Mouse (Mus musculus) embryonic stem cell, embryonic (primary cell): Measurements from ENCODE around the gene Mal.

ENCODE experiments used
- CTCF ChIA-PET, 4 experiments: fragments of 300-600 bp in 2 of 4; fragments of 350-600 bp in 2 of 4; sonication (Branson Sonifier 250); formaldehyde crosslinking; loops; one replicate each; lab custom pipeline; 2022; ENCODE audit warnings: inconsistent platforms in 2 of 4; lab: Charles Lee
- POLR2A ChIA-PET, 4 experiments: fragments of 300-600 bp in 2 of 4; fragments of 350-600 bp in 2 of 4; sonication (Branson Sonifier 250); formaldehyde crosslinking; loops; one replicate each; lab custom pipeline; 2022; ENCODE audit warnings: antibody characterized with exemption in 4 of 4, inconsistent platforms in 1 of 4; lab: Charles Lee

Mal gene

GRCm38 (mm10) chr2:127638973-127639372 is 17.5 kb downstream of the Mal start:
- POLR2A ChIA-PET = no interaction called here
- CTCF ChIA-PET = interaction anchor here in 1 of 4 experiments (0.6 to 1.4 kb wide), 2 partner anchors 45 to 837 kb away, joined by 3 to 5 read pairs; no protein-coding TSS in a partner anchor

- ChIA-PET CTCF (interaction anchor here in 1 of 4 experiments (0.5 kb wide), 1 partner anchor 285 kb away, joined by 4 read pairs; no protein-coding TSS in a partner anchor), POLR2A (interaction anchor here in 1 of 4 experiments (0.8 kb wide), 1 partner anchor 153 kb away, joined by 3 read pairs; the partner anchor contains the start of gene Nphp1)
Measured at GRCm38 (mm10) chr2:127635581-127635980, 20.9 kb downstream of the Mal start.

- CTCF ChIA-PET = interaction anchor here in 2 of 4 experiments (0.6 kb wide), 2 partner anchors 256 to 305 kb away, joined by 3 read pairs; no protein-coding TSS in a partner anchor
- POLR2A ChIA-PET = interaction anchor here in 1 of 4 experiments (1.7 kb wide), 1 partner anchor 28 kb away, joined by 4 read pairs; no protein-coding TSS in a partner anchor
Measured at GRCm38 (mm10) chr2:127632601-127633000, 23.9 kb downstream of the Mal start.

GRCm38 (mm10) chr2:127627990-127628570 is 28.4 kb downstream of the Mal start:
- CTCF ChIA-PET = no interaction called here
- POLR2A ChIA-PET = no interaction called here

- CTCF ChIA-PET = no interaction called here
- POLR2A ChIA-PET = no interaction called here
Measured at GRCm38 (mm10) chr2:127627354-127627753, 29.1 kb downstream of the Mal start.

GRCm38 (mm10) chr2:127625659-127626058 is 30.8 kb downstream of the Mal start:
- ChIA-PET POLR2A (no interaction called here), CTCF (interaction anchor here in 2 of 4 experiments (0.7 to 1.5 kb wide), 2 partner anchors 16 to 58 kb away, joined by 3 read pairs; no protein-coding TSS in a partner anchor)

- POLR2A ChIA-PET = interaction anchor here in 2 of 4 experiments (0.6 to 1.2 kb wide), 2 partner anchors 19 to 40 kb away, joined by 3 read pairs; no protein-coding TSS in a partner anchor
- CTCF ChIA-PET = interaction anchor here in 1 of 4 experiments (1.5 kb wide), 1 partner anchor 15 kb away, joined by 3 read pairs; no protein-coding TSS in a partner anchor
Measured at GRCm38 (mm10) chr2:127624786-127625185, 31.7 kb downstream of the Mal start.

- ChIA-PET CTCF (interaction anchor here in 1 of 4 experiments (2.7 kb wide), 1 partner anchor 62 kb away, joined by 8 read pairs; no protein-coding TSS in a partner anchor), POLR2A (interaction anchor here in 2 of 4 experiments (0.7 to 1.8 kb wide), 8 partner anchors 9 to 178 kb away, joined by 3 to 8 read pairs (median 3); partner anchors contain the start of genes Fahd2a (in 1 of the 2), Mrps5 (in 1 of the 2) and Zfp661 (in 1 of the 2))
Measured at GRCm38 (mm10) chr2:127622065-127622464, 34.4 kb downstream of the Mal start.

- ChIA-PET CTCF (no interaction called here), POLR2A (interaction anchor here in 1 of 4 experiments (3.0 kb wide), 1 partner anchor 13 kb away, joined by 6 read pairs; no protein-coding TSS in a partner anchor)
Measured at GRCm38 (mm10) chr2:127619311-127619710, 37.2 kb downstream of the Mal start.

- ChIA-PET CTCF (no interaction called here), POLR2A (interaction anchor here in 2 of 4 experiments (0.8 to 13.4 kb wide), 4 partner anchors 10 to 179 kb away, joined by 3 to 205 read pairs (median 6); partner anchors contain the start of genes Mal (in 1 of the 2), Mrps5 (in 1 of the 2) and Zfp661 (in 1 of the 2))
Measured at GRCm38 (mm10) chr2:127612288-127612687, 44.2 kb downstream of the Mal start.

GRCm38 (mm10) chr2:127611386-127611785 is 45.1 kb downstream of the Mal start:
- ChIA-PET CTCF (no interaction called here), POLR2A (interaction anchor here in 1 of 4 experiments (2.3 to 13.4 kb wide), 2 partner anchors 11 to 20 kb away, joined by 8 to 205 read pairs; partner anchors contain the start of genes Mrps5 and Zfp661)

- ChIA-PET POLR2A (interaction anchor here in 2 of 4 experiments (0.9 to 13.4 kb wide), 6 partner anchors 9 to 75 kb away, joined by 3 to 205 read pairs (median 7); partner anchors contain the start of genes Mrps5 (in 2 of the 2) and Zfp661 (in 2 of the 2)), CTCF (interaction anchor here in 2 of 4 experiments (1.2 to 3.8 kb wide), 7 partner anchors 20 to 75 kb away, joined by 3 to 22 read pairs (median 6); partner anchors contain the start of gene Mal (in 1 of the 2))
Measured at GRCm38 (mm10) chr2:127608986-127609385, 47.5 kb downstream of the Mal start.

GRCm38 (mm10) chr2:127608234-127608633 is 48.3 kb downstream of the Mal start:
- ChIA-PET POLR2A (interaction anchor here in 3 of 4 experiments (0.9 to 13.4 kb wide), 13 partner anchors 12 to 184 kb away, joined by 3 to 205 read pairs (median 5); partner anchors contain the start of genes Mrps5 (in 3 of the 3), Zfp661 (in 3 of the 3), Mal (in 1 of the 3) and Mtln (in 1 of the 3)), CTCF (interaction anchor here (0.6 to 3.8 kb wide), 19 partner anchors 10 to 184 kb away, joined by 3 to 22 read pairs (median 4); partner anchors contain the start of genes Mrps5 (in 2 of the 4), Zfp661 (in 2 of the 4), Mal (in 1 of the 4) and Mtln (in 1 of the 4))

- ChIA-PET POLR2A (interaction anchor here (0.6 to 13.4 kb wide), 12 partner anchors 8 to 469 kb away, joined by 3 to 205 read pairs (median 5); partner anchors contain the start of genes Mrps5 (in 3 of the 4), Zfp661 (in 3 of the 4) and Mtln (in 1 of the 4)), CTCF (interaction anchor here in 2 of 4 experiments (1.6 kb wide), 2 partner anchors 79 kb away, joined by 4 to 5 read pairs; no protein-coding TSS in a partner anchor)
Measured at GRCm38 (mm10) chr2:127605203-127605602, 51.3 kb downstream of the Mal start.

- ChIA-PET CTCF (interaction anchor here in 1 of 4 experiments (0.6 kb wide), 1 partner anchor 942 kb away, joined by 3 read pairs; no protein-coding TSS in a partner anchor), POLR2A (interaction anchor here in 2 of 4 experiments (2.9 to 13.4 kb wide), 3 partner anchors 12 to 189 kb away, joined by 6 to 205 read pairs (median 54); partner anchors contain the start of genes Mrps5 (in 2 of the 2), Zfp661 (in 2 of the 2) and Mtln (in 1 of the 2))
Measured at GRCm38 (mm10) chr2:127603383-127603782, 53.1 kb downstream of the Mal start.

- CTCF ChIA-PET = interaction anchor here in 2 of 4 experiments (1.4 to 1.8 kb wide), 2 partner anchors 93 kb away, joined by 4 to 6 read pairs; no protein-coding TSS in a partner anchor
Measured at GRCm38 (mm10) chr2:127590840-127591239, 65.7 kb downstream of the Mal start.

GRCm38 (mm10) chr2:127590204-127590603 is 66.3 kb downstream of the Mal start:
- ChIA-PET POLR2A (interaction anchor here in 3 of 4 experiments (0.6 to 17.8 kb wide), 16 partner anchors 9 to 1109 kb away, joined by 3 to 205 read pairs (median 4); partner anchors contain the start of genes Kcnip3 (in 1 of the 3), Mertk (in 1 of the 3) and Mtln (in 1 of the 3)), CTCF (interaction anchor here (0.6 to 3.0 kb wide), 11 partner anchors 14 to 94 kb away, joined by 3 to 7 read pairs (median 4); no protein-coding TSS in a partner anchor)

More at GRCm38 (mm10) chr2:127590840-127591239, 65.7 kb downstream of the Mal start:
- POLR2A ChIA-PET = interaction anchor here in 2 of 4 experiments (0.5 to 17.8 kb wide), 7 partner anchors 8 to 1108 kb away, joined by 3 to 205 read pairs (median 5); partner anchors contain the start of genes Mertk (in 1 of the 2) and Mtln (in 1 of the 2)
